Mouse (Mus musculus) limb, embryonic 12.5 days (tissue): ENCODE data around the gene Fzr1. TPM values are rescaled to one million over a fixed set of nuclear protein-coding genes. Genes with fewer than 3 reads are reported as not detected.

Experiments
- microRNA-seq: library from miRNA; unstranded; fragments of <30 nt; microRNA quantifications from one replicate; pipeline ENCODE4, GENCODE M21; 2017
- polyA plus RNA-seq: library from polyadenylated mRNA; unstranded; fragments of >200 nt; fragmentation: Nextera tagmentation; extraction: Ambion mirVana; gene quantifications from 2 replicates; pipeline ENCODE4 v1.2.1, GENCODE M21; 2016

Gene Fzr1
- polyA plus RNA-seq, 1 experiment from 2014 or later: 137 TPM

Small RNAs within 50 kb of the gene (microRNA-seq; reads per million reads assigned to microRNA genes)
- gene Mir1191b (not detected), gene Mir6913 (not detected)

Other genes with a start within 250 kb of the Fzr1 start
- gene Zbtb7a, start 243.3 kb downstream of the Fzr1 start, polyA plus RNA-seq: 19.0 and 19.7 TPM in 2 replicates
- gene Pias4, start 210.6 kb downstream of the Fzr1 start, polyA plus RNA-seq: 57.7 and 62.1 TPM in 2 replicates
- gene Eef2, start 201.9 kb downstream of the Fzr1 start, polyA plus RNA-seq: 524 and 544 TPM in 2 replicates
- 64.2 and 65.7 TPM in 2 replicates for gene Dapk3, start 195.5 kb downstream of the Fzr1 start, polyA plus RNA-seq
- gene 4930442H23Rik, start 194.7 kb downstream of the Fzr1 start, polyA plus RNA-seq: not detected in 2 replicates
- not detected in 2 replicates for gene Nmrk2, start 176.5 kb downstream of the Fzr1 start, polyA plus RNA-seq
- 0.38 and 0.43 TPM in 2 replicates for gene Atcay, start 147.7 kb downstream of the Fzr1 start, polyA plus RNA-seq
- 9.9 and 12.1 TPM in 2 replicates for gene Zfr2, start 145.4 kb downstream of the Fzr1 start, polyA plus RNA-seq
- gene Matk, start 125.6 kb downstream of the Fzr1 start, polyA plus RNA-seq: 4.2 and 4.9 TPM in 2 replicates
- gene Mrpl54, start 111.6 kb downstream of the Fzr1 start, polyA plus RNA-seq: 207 and 217 TPM in 2 replicates
- 48.8 and 53.1 TPM in 2 replicates for gene Apba3, start 111.6 kb downstream of the Fzr1 start, polyA plus RNA-seq
- gene Tjp3, start 86.9 kb downstream of the Fzr1 start, polyA plus RNA-seq: 3.2 and 3.6 TPM in 2 replicates
- gene Pip5k1c, start 85.6 kb downstream of the Fzr1 start, polyA plus RNA-seq: 63.9 and 68.5 TPM in 2 replicates
- 57.7 and 58.7 TPM in 2 replicates for gene Cactin, start 57.4 kb downstream of the Fzr1 start, polyA plus RNA-seq
- 2.2 and 2.6 TPM in 2 replicates for gene Tbxa2r, start 49.8 kb downstream of the Fzr1 start, polyA plus RNA-seq
- 0.05 TPM in 1 of 2 replicates, not detected in the other for gene Gipc3, start 35.2 kb downstream of the Fzr1 start, polyA plus RNA-seq
- 122 TPM in 2 replicates for gene Hmg20b, start 28.0 kb downstream of the Fzr1 start, polyA plus RNA-seq
- 12.5 and 13.3 TPM in 2 replicates for gene Mfsd12, start 21.0 kb downstream of the Fzr1 start, polyA plus RNA-seq
- gene 4930404N11Rik, start 12.7 kb downstream of the Fzr1 start, polyA plus RNA-seq: 0.76 and 0.79 TPM in 2 replicates
- 71.9 and 74.6 TPM in 2 replicates for gene Dohh, start 5.9 kb upstream of the Fzr1 start, polyA plus RNA-seq
- 3.3 and 3.8 TPM in 2 replicates for gene Gm48551, start 6.0 kb upstream of the Fzr1 start, polyA plus RNA-seq
- gene Gm48552, start 10.5 kb upstream of the Fzr1 start, polyA plus RNA-seq: 1.1 and 3.1 TPM in 2 replicates
- 2.9 and 3.0 TPM in 2 replicates for gene Smim24, start 14.5 kb upstream of the Fzr1 start, polyA plus RNA-seq
- 30.8 and 31.1 TPM in 2 replicates for gene Nfic, start 77.1 kb upstream of the Fzr1 start, polyA plus RNA-seq
- 0.70 and 0.93 TPM in 2 replicates for gene Celf5, start 104.2 kb upstream of the Fzr1 start, polyA plus RNA-seq
- gene Ncln, start 117.9 kb upstream of the Fzr1 start, polyA plus RNA-seq: 84.3 and 86.9 TPM in 2 replicates
- gene S1pr4, start 121.6 kb upstream of the Fzr1 start, polyA plus RNA-seq: 0.28 and 0.53 TPM in 2 replicates
- 1.2 and 1.4 TPM in 2 replicates for gene Gna15, start 145.7 kb upstream of the Fzr1 start, polyA plus RNA-seq
- 82.9 and 86.1 TPM in 2 replicates for gene Gna11, start 166.7 kb upstream of the Fzr1 start, polyA plus RNA-seq
- gene Aes, start 181.0 kb upstream of the Fzr1 start, polyA plus RNA-seq: 453 and 478 TPM in 2 replicates
- gene Tle2, start 196.0 kb upstream of the Fzr1 start, polyA plus RNA-seq: 39.4 and 45.6 TPM in 2 replicates
- 15.2 TPM in 2 replicates for gene Tle6, start 222.6 kb upstream of the Fzr1 start, polyA plus RNA-seq
- gene BC025920, start 227.8 kb upstream of the Fzr1 start, polyA plus RNA-seq: 2.0 and 2.2 TPM in 2 replicates
- 55.8 and 57.5 TPM in 2 replicates for gene Sirt6, start 249.3 kb upstream of the Fzr1 start, polyA plus RNA-seq